ENCODE assay signal across 20 mouse cellular contexts in genomic region chr10:40007953-40008352, GRCm38 (mm10). TPM values are rescaled to one million over a fixed set of nuclear protein-coding genes. Genes with fewer than 3 reads are reported as not detected.
DNase-seq lines count a peak whose midpoint lies in the region; ATAC-seq lines count a peak whose summit lies in the region.
"Had no signal": no experiment of that assay in that cellular context is flagged by ENCODE, and none has a peak within 500 bp of the region (broad histone marks: within the 10 kb centered on the region; RNA-seq: fewer than 3 reads in every experiment).

No protein-coding gene starts in this region.

- no peaks in the 10 kb centered on the region for H3K9me3 ChIP-seq in forebrain, embryonic 11.5 days (ENCODE audit: control insufficient read depth, low read length)
- no peaks in the 10 kb centered on the region for H3K9me3 ChIP-seq in forebrain, embryonic 16.5 days (ENCODE audit: control insufficient read depth, low read length)
- H3K9me3 ChIP-seq: embryonic facial prominence, embryonic 13.5 days; forebrain, embryonic 13.5 days; heart, embryonic 10.5 days; hindbrain, embryonic 10.5 days had no signal

- no peak for ATAC-seq in forebrain, embryonic 11.5 days (replicated peaks; ENCODE audit: low FRiP score)
- no peak for ATAC-seq in forebrain, embryonic 16.5 days
- ATAC-seq: forebrain, embryonic 13.5 days had no signal

- H3K4me3 ChIP-seq in forebrain, embryonic 11.5 days (ENCODE audit: low read depth, low read length), result no peak overlapping the region
- no peak overlapping the region for H3K4me3 ChIP-seq in forebrain, embryonic 16.5 days (replicated peaks; ENCODE audit: low read length)
- H3K4me3 ChIP-seq: embryonic facial prominence, embryonic 13.5 days; forebrain, embryonic 13.5 days; gastrocnemius, adult 2 months; heart, embryonic 10.5 days; hindbrain, embryonic 10.5 days had no signal

- H3K4me2 ChIP-seq in forebrain, embryonic 11.5 days (ENCODE audit: low read depth, low read length, severe bottlenecking), result no peak overlapping the region
- H3K4me2 ChIP-seq in forebrain, embryonic 16.5 days (ENCODE audit: low read length), result no peak overlapping the region
- H3K4me2 ChIP-seq: embryonic facial prominence, embryonic 13.5 days; forebrain, embryonic 13.5 days; hindbrain, embryonic 14.5 days had no signal

- DNase-seq in forebrain, embryonic 11.5 days (ENCODE audit: low spot score), result peak; percentile 42
- DNase-seq in kidney, adult 18-20 months, result peak; percentile 46
- no peak for DNase-seq in kidney, postnatal 10 days
- DNase-seq in kidney, postnatal 36 days, result peak; percentile 39 to 51
- no peak for DNase-seq in kidney, postnatal 14 days
- DNase-seq: adrenal gland, postnatal 10 days; cerebellum, adult 11-12 months; cerebellum, adult 9-10 months; cerebellum, postnatal 36 days; gastrocnemius, adult 2 months; gastrocnemius, postnatal 25 days; heart, postnatal 10 days had no signal

- WGBS in forebrain, embryonic 11.5 days, result 93% methylated on average over 4 of the region's 4 CpGs
- WGBS in forebrain, embryonic 16.5 days, result 84% methylated on average over 4 of the region's 4 CpGs

- H3K27ac ChIP-seq in forebrain, embryonic 11.5 days (ENCODE audit: low read depth, low read length), result no peak overlapping the region
- no peak overlapping the region for H3K27ac ChIP-seq in forebrain, embryonic 16.5 days (ENCODE audit: low read length)
- H3K27ac ChIP-seq: embryonic facial prominence, embryonic 13.5 days; forebrain, embryonic 13.5 days; gastrocnemius, adult 2 months; heart, embryonic 10.5 days; hindbrain, embryonic 10.5 days; hindbrain, embryonic 14.5 days had no signal

- H3K36me3 ChIP-seq in forebrain, embryonic 11.5 days (ENCODE audit: control insufficient read depth, insufficient read depth, low read length), result no peaks in the 10 kb centered on the region
- H3K36me3 ChIP-seq in forebrain, embryonic 16.5 days (ENCODE audit: control insufficient read depth, insufficient read depth), result no peaks in the 10 kb centered on the region
- H3K36me3 ChIP-seq: embryonic facial prominence, embryonic 13.5 days; heart, embryonic 10.5 days; hindbrain, embryonic 10.5 days had no signal

- H3K9ac ChIP-seq in forebrain, embryonic 11.5 days (ENCODE audit: low read length), result no peak overlapping the region
- H3K9ac ChIP-seq in forebrain, embryonic 16.5 days (replicated peaks; ENCODE audit: low read depth, low read length), result no peak overlapping the region
- H3K9ac ChIP-seq: embryonic facial prominence, embryonic 13.5 days; forebrain, embryonic 13.5 days; hindbrain, embryonic 14.5 days had no signal

- H3K4me1 ChIP-seq in forebrain, embryonic 11.5 days (replicated peaks; ENCODE audit: control insufficient read depth, insufficient read depth, low read length), result no peaks in the 10 kb centered on the region
- no peaks in the 10 kb centered on the region for H3K4me1 ChIP-seq in forebrain, embryonic 16.5 days (replicated peaks; ENCODE audit: control insufficient read depth, insufficient read depth, low read length)
- H3K4me1 ChIP-seq: embryonic facial prominence, embryonic 13.5 days had no signal

- H3K27me3 ChIP-seq in forebrain, embryonic 11.5 days (ENCODE audit: control insufficient read depth, insufficient read depth, low read length), result no peaks in the 10 kb centered on the region
- H3K27me3 ChIP-seq in forebrain, embryonic 16.5 days (replicated peaks; ENCODE audit: control insufficient read depth, insufficient read depth, low read length), result no peaks in the 10 kb centered on the region
- H3K27me3 ChIP-seq: embryonic facial prominence, embryonic 13.5 days; forebrain, embryonic 13.5 days had no signal

RNA-seq across cellular contexts. Expression of gene Mfsd4b1, which starts 17.1 kb away (rescaled TPM):
- polyA plus RNA-seq in forebrain, embryonic 11.5 days (2014; fragmentation: Nextera tagmentation; extraction: Ambion mirVana), result not detected in 2 replicates
- 0.09 and 0.32 TPM in 2 replicates for polyA plus RNA-seq in forebrain, embryonic 16.5 days (2015; fragmentation: Nextera tagmentation; extraction: Ambion mirVana)
- polyA plus RNA-seq: C2C12; embryonic facial prominence, embryonic 13.5 days; forebrain, embryonic 13.5 days; hindbrain, embryonic 10.5 days had no signal

RNA-seq across cellular contexts. Expression of gene Mfsd4b5, which starts 21.5 kb away (rescaled TPM):
- polyA plus RNA-seq in forebrain, embryonic 11.5 days (2014; fragmentation: Nextera tagmentation; extraction: Ambion mirVana), result 0.08 TPM in 1 of 2 replicates, not detected in the other
- not detected in 2 replicates for polyA plus RNA-seq in forebrain, embryonic 16.5 days (2015; fragmentation: Nextera tagmentation; extraction: Ambion mirVana)
- polyA plus RNA-seq: forebrain, embryonic 13.5 days; heart, embryonic 14.5 days; hindbrain, embryonic 10.5 days had no signal

RNA-seq across cellular contexts. Expression of gene Mfsd4b3, which starts 48.0 kb away (rescaled TPM):
- polyA plus RNA-seq in forebrain, embryonic 11.5 days (2014; fragmentation: Nextera tagmentation; extraction: Ambion mirVana), result 0.13 TPM in 1 of 2 replicates, not detected in the other
- polyA plus RNA-seq in forebrain, embryonic 16.5 days (2015; fragmentation: Nextera tagmentation; extraction: Ambion mirVana), result not detected in 2 replicates
- polyA plus RNA-seq: forebrain, embryonic 13.5 days had no signal

Comparison
In these comparisons a context has a peak if more than half of its experiments do, and no peak if none do; other contexts are left out.
1. DNase-seq: peak in forebrain, embryonic 11.5 days (single experiment), kidney, adult 18-20 months (single experiment) and kidney, postnatal 36 days (2 of 2); none in kidney, postnatal 10 days (single experiment) and kidney, postnatal 14 days (single experiment).